Mouse (Mus musculus) megakaryocyte, embryonic 14.5 days (primary cell): ENCODE measurements around the gene BC035044. TPM values are rescaled to one million over a fixed set of nuclear protein-coding genes. Genes with fewer than 3 reads are reported as not detected.
"Not testable (repeated sequence)": the region's sequence is repeated elsewhere in the genome, so short reads cannot be mapped to it uniquely, and the experiment has no call there.

Experiments used
- H3K27me3 ChIP-seq: replicated peaks from 2 replicates; pipeline ENCODE3; 2012; ENCODE audit warnings: inconsistent platforms
- H3K36me3 ChIP-seq: replicated peaks from 2 replicates; pipeline ENCODE3; 2012; ENCODE audit warnings: low read length, inconsistent platforms, mixed read lengths
- H3K4me1 ChIP-seq: 2 replicates; pipeline ENCODE4 v1.6.1; 2012; ENCODE audit warnings: inconsistent platforms
- H3K4me3 ChIP-seq: replicated peaks from 2 replicates; pipeline ENCODE3; 2012; ENCODE audit warnings: moderate library complexity, mild to moderate bottlenecking, inconsistent platforms
- H3K9me3 ChIP-seq: 2 replicates; pipeline ENCODE4 v1.6.1; 2012; ENCODE audit warnings: inconsistent platforms
- FLI1 ChIP-seq: IDR thresholded peaks from 2 replicates; pipeline ENCODE4 v1.6.1; 2012; ENCODE audit warnings: low read length, inconsistent platforms, mixed read lengths
- GATA1 ChIP-seq: IDR thresholded peaks from 3 replicates; pipeline ENCODE4 v1.6.1; 2012; ENCODE audit warnings: mixed read lengths, low read length, inconsistent platforms, borderline replicate concordance
- polyA plus RNA-seq: library from polyadenylated mRNA; stranded (reverse); fragments of >175 nt; gene quantifications from 2 replicates; pipeline ENCODE4 v1.2.3, GENCODE M21; 2012; ENCODE audit warnings: low replicate concordance; ENCODE audit not compliant: insufficient read depth

BC035044 gene
- polyA plus RNA-seq, 1 experiment = 0.43 TPM

DNA sequence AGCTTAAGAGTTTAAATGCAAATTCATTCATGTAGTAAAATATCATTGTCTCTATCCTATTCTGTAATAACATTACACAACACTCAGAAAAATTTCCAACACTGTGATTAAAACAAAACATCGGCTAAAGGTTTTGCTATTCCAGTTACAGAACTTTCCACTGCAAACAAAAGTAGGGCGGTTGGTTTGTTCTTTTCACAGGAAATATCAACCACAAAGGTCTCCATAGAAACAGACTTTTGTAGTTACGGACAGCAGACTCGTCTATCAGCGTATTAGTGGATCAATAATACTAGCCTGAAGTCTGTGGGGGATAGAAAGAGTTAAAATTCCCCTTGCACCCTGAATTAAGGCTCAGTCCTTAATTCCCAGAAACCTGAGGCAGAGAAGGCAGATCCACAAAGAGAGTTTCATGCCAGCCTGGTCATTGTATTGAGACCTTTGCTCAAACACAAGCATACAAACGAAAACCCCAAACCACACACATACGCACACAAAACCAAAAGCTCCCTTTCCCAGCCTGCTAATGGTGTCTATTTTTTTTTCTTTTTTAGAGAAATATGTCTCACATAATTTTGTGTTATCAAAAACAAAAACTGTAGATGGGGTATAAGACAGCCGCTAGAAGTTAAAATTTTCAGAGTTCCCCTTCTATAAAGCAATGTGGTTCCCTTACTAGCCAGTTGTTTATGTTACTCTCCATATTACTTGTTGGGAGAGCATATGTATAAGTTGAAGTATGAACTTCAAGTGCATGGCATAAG lies 54.6 kb downstream of the BC035044 start:
- H3K4me1 ChIP-seq = peaks cover 41% of the 10 kb centered on the region
- no peak for TF ChIP-seq GATA1
- TF ChIP-seq FLI1 = no peak
- H3K4me3 ChIP-seq = no peak overlapping the region
- H3K9me3 ChIP-seq = no peaks in the 10 kb centered on the region
- no peaks in the 10 kb centered on the region for H3K36me3 ChIP-seq
- H3K27me3 ChIP-seq = no peaks in the 10 kb centered on the region

DNA sequence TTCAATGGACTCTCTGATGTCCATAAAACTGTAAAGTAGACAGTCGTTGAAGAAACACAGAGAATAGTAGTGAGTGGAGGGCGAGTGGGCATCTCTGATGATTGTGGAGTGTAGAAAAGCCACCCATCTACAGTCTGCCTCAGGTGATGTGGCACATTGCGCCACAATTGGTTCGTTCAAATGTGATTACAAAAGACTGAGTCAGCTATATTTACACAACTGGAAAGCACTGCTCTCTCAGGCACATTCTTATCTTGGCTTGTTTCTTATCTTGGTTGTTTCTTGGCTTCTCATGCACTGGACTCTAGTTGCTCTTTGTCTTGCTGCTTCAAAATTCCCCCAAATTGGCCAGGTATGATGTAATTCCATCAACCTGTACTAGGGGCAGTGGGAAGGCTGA lies 55.4 kb downstream of the BC035044 start:
- Histone ChIP-seq H3K36me3 (no peaks in the 10 kb centered on the region), H3K4me3 (peak overlapping the region; percentile 38), H3K4me1 (peaks cover 38% of the 10 kb centered on the region), H3K27me3 (no peaks in the 10 kb centered on the region), H3K9me3 (no peaks in the 10 kb centered on the region)
- TF ChIP-seq FLI1 (no peak), GATA1 (no peak)

DNA sequence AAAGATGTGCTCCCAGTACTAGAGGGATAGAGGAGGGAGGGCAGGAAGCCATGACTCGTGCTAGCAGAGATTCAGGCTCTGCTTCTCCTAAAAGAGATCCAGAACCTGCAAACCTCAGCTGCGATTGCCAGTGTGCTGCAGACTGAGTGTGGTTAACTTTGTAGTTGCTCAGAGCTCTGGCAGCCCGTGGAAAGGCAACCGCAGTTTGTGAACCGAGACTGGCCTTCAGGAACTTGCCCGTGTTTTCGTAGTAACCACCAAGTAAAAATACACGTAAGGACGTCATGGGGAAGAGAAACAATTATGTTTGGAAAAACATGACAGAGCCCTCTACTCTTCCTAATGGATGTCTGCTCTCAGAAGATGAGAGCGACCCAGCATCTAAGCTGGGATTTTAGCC lies 57.9 kb downstream of the BC035044 start:
- H3K4me1 ChIP-seq = peaks cover 26% of the 10 kb centered on the region
- no peaks in the 10 kb centered on the region for H3K36me3 ChIP-seq
- no peaks in the 10 kb centered on the region for H3K27me3 ChIP-seq
- H3K4me3 ChIP-seq = no peak overlapping the region
- no peaks in the 10 kb centered on the region for H3K9me3 ChIP-seq
- TF ChIP-seq FLI1 = no peak
- TF ChIP-seq GATA1 = no peak

DNA sequence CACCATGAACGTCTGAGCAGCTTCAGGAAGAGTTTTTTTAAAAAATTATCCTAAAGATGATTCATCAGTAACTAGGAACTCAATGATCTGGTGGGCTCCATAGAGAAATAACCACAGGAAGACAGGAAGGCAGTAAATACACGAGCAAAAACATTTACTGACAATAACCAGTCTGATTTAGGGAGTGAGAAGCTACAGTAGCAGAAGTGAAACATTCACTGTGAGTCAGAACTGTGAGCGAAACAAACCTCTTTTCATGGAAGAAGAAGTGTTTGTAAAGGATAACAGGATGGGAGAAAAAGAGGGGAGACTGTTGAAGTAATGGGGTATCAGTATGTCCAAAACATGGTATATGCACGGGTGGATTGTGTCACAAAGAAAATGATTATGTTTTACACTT lies 61.1 kb downstream of the BC035044 start:
- Histone ChIP-seq H3K4me3 (no peak overlapping the region), H3K9me3 (no peaks in the 10 kb centered on the region), H3K36me3 (no peaks in the 10 kb centered on the region), H3K4me1 (no peaks in the 10 kb centered on the region), H3K27me3 (no peaks in the 10 kb centered on the region)
- TF ChIP-seq GATA1 = no peak
- TF ChIP-seq FLI1 = no peak

GRCm38 (mm10) chr6:128826781-128827180 lies 64.1 kb downstream of the BC035044 start:
- Histone ChIP-seq H3K4me3 (no peak overlapping the region), H3K36me3 (no peaks in the 10 kb centered on the region), H3K27me3 (no peaks in the 10 kb centered on the region), H3K9me3 (no peaks in the 10 kb centered on the region), H3K4me1 (no peaks in the 10 kb centered on the region)
- TF ChIP-seq FLI1 = no peak
- TF ChIP-seq GATA1 = no peak

- Histone ChIP-seq H3K4me1 (no peaks in the 10 kb centered on the region), H3K36me3 (no peaks in the 10 kb centered on the region)
Measured at GRCm38 (mm10) chr6:128826132-128826531, 64.8 kb downstream of the BC035044 start, which contains the start of the genes Gm44511 and Klrb1b. Gene Gm44511, minus strand, starts transcription at chr6:128826315. Gene Klrb1b, minus strand, starts transcription at chr6:128826331.

DNA sequence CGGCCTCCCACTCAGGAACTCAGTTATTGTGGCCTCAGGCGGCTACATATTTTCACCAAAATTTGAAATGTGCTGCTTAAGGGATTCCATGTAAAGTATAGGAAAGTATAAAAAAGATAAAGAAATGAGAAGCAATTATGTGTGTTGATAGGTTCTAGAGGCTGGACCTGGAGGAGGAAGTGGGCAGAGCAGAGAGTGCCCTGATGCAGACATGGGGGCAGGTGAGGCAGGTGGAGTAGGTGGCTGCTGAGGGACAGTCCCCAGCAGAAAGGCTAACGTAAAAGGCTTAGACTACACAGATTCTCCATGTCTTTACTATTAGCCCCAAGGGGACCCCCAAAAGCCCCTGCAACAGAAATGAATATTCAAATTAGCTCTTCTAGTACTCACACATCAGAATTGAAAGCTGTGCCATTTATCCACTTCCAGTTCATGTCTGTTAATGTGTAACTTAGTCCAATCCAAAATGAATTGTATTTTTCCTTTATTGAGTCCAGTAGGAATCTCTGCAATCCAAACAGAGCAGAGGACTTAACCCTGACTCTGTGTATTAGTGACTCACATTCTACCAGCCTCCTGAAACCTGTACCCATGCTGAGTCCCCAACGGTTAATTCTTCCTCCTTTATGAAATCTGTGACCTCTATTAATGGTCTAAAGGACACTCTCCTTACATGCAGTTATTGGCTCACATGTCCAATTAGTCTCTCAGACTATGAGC lies 72.7 kb downstream of the BC035044 start:
- no peaks in the 10 kb centered on the region for H3K36me3 ChIP-seq
- no peaks in the 10 kb centered on the region; the same call in 1 of the 2 replicates for H3K9me3 ChIP-seq
- peaks cover 8% of the 10 kb centered on the region for H3K4me1 ChIP-seq
- no peak overlapping the region for H3K4me3 ChIP-seq
- TF ChIP-seq FLI1 (no peak), GATA1 (no peak)
- peaks cover 2% of the 10 kb centered on the region for H3K27me3 ChIP-seq

More at GRCm38 (mm10) chr6:128826132-128826531, 64.8 kb downstream of the BC035044 start, which contains the start of the genes Gm44511 and Klrb1b:
- no peak for TF ChIP-seq GATA1
- TF ChIP-seq FLI1 = no peak
- no peaks in the 10 kb centered on the region for H3K27me3 ChIP-seq
- no peak within 1 kb of the TSS for H3K4me3 ChIP-seq
- no peaks in the 10 kb centered on the region for H3K9me3 ChIP-seq

GRCm38 (mm10) chr6:128808532-128808931 lies 82.4 kb downstream of the BC035044 start:
- Histone ChIP-seq H3K4me3 (no peak overlapping the region), H3K4me1 (peaks cover 23% of the 10 kb centered on the region), H3K27me3 (peaks cover 5% of the 10 kb centered on the region), H3K9me3 (no peaks in the 10 kb centered on the region), H3K36me3 (no peaks in the 10 kb centered on the region)
- TF ChIP-seq GATA1 (no peak), FLI1 (no peak)

DNA sequence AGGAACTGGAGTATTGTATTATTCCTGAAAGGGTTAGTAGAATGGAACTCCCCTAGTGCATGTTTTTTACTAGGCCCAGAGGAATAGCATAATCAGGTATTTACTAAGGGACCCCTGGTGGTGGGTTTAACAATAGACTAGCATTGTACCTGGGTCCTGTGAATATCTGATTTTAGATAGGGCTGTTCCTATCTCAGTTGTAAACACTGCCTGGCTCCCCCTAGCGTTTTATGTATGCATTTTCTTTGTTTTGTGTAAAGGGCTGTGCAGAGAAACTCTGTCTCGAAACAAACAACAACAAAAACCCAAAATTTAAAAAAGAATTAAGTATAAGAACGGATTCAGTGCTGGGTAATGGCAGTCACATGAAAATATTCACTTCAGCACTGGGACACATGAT lies 83.9 kb downstream of the BC035044 start:
- Histone ChIP-seq H3K27me3 (peaks cover under 1% of the 10 kb centered on the region), H3K9me3 (no peaks in the 10 kb centered on the region), H3K4me1 (peaks cover 32% of the 10 kb centered on the region), H3K36me3 (no peaks in the 10 kb centered on the region), H3K4me3 (no peak overlapping the region)
- no peak for TF ChIP-seq FLI1
- TF ChIP-seq GATA1 = no peak

GRCm38 (mm10) chr6:128804823-128805640 lies 85.9 kb downstream of the BC035044 start:
- not testable (repeated sequence) for H3K9me3 ChIP-seq, H3K36me3 ChIP-seq, H3K4me3 ChIP-seq, H3K27me3 ChIP-seq
- H3K4me1 ChIP-seq = peaks cover 37% of the 10 kb centered on the region
